Mouse (Mus musculus): ENCODE data around the gene Fam166a. TPM values are rescaled to one million over a fixed set of nuclear protein-coding genes. Genes with fewer than 3 reads are reported as not detected.

The Fam166a gene
- total RNA-seq, 2 experiments from 2014 or later = 0.69 TPM; not detected in 1

GRCm38 (mm10) chr2:25267241-25267640 is 48.7 kb downstream of the Fam166a start:
- no peak for DNase-seq (ENCODE audit: low spot score in 2 of 2)

- DNase-seq (ENCODE audit: low spot score in 2 of 2) = no peak
These were observed 49.3 kb downstream of the Fam166a start for GRCm38 (mm10) chr2:25267746-25268309.

Other genes with a start within 250 kb of the Fam166a start
- 10 to 100 TPM; 88.0 to 88.2 TPM for gene Mrpl41, start 243.6 kb upstream of the Fam166a start, total RNA-seq (2021)
- 10 to 100 TPM; 29.7 to 32.4 TPM for gene Pnpla7, start 242.7 kb upstream of the Fam166a start, total RNA-seq (2021)
- 100 to 1,000 TPM; 950 to 953 TPM for gene Nsmf, start 164.4 kb upstream of the Fam166a start, total RNA-seq (2021)
- not detected for gene Entpd8, start 138.4 kb upstream of the Fam166a start, total RNA-seq (2021)
- not detected for gene Noxa1, start 123.6 kb upstream of the Fam166a start, total RNA-seq (2021)
- 10 to 100 TPM; 19.5 to 21.0 TPM for gene Nrarp, start 38.0 kb upstream of the Fam166a start, total RNA-seq (2021)
- gene Tor4a, start 21.9 kb upstream of the Fam166a start, total RNA-seq (2021) = 1 to 10 TPM; 1.9 to 2.3 TPM
- 10 to 100 TPM; 56.7 to 60.0 TPM for gene Nelfb, start 7.3 kb upstream of the Fam166a start, total RNA-seq (2021)
- gene Stpg3, start 4.1 kb upstream of the Fam166a start, total RNA-seq (2021) = under 1 TPM; 0.18 to 0.25 TPM
- gene Tubb4b, start 6.0 kb downstream of the Fam166a start, total RNA-seq (2021) = 100 to 1,000 TPM; 277 to 310 TPM
- not detected for gene Slc34a3, start 15.6 kb downstream of the Fam166a start, total RNA-seq (2021)
- not detected for gene Rnf224, start 18.0 kb downstream of the Fam166a start, total RNA-seq (2021)
- 100 to 1,000 TPM; 237 to 250 TPM for gene Rnf208, start 23.5 kb downstream of the Fam166a start, total RNA-seq (2021)
- gene Cysrt1, start 23.7 kb downstream of the Fam166a start, total RNA-seq (2021) = not detected
- gene AL732309.1, start 28.1 kb downstream of the Fam166a start, total RNA-seq (2021) = 1 to 10 TPM; 3.8 to 3.9 TPM
- gene Tmem203, start 36.7 kb downstream of the Fam166a start, total RNA-seq (2021) = 10 to 100 TPM; 35.7 to 38.8 TPM
- 10 to 100 TPM; 21.2 to 23.1 TPM for gene Tprn, start 43.9 kb downstream of the Fam166a start, total RNA-seq (2021)
- gene Ssna1, start 53.7 kb downstream of the Fam166a start, total RNA-seq (2021) = 10 to 100 TPM; 62.5 to 66.2 TPM
- 10 to 100 TPM; 79.8 to 84.4 TPM for gene Anapc2, start 53.7 kb downstream of the Fam166a start, total RNA-seq (2021)
- not detected for gene Tmem210, start 69.4 kb downstream of the Fam166a start, total RNA-seq (2021)
- gene Lrrc26, start 71.2 kb downstream of the Fam166a start, total RNA-seq (2021) = not detected
- 100 to 1,000 TPM; 393 to 422 TPM for gene Grin1, start 100.4 kb downstream of the Fam166a start, total RNA-seq (2021)
- 10 to 100 TPM; 59.6 to 62.4 TPM for gene Man1b1, start 113.6 kb downstream of the Fam166a start, total RNA-seq (2021)
- gene Dpp7, start 137.6 kb downstream of the Fam166a start, total RNA-seq (2021) = 10 to 100 TPM; 35.4 to 36.7 TPM
- 10 to 100 TPM; 15.6 to 19.1 TPM for gene Uap1l1, start 146.9 kb downstream of the Fam166a start, total RNA-seq (2021)
- gene Sapcd2, start 153.6 kb downstream of the Fam166a start, total RNA-seq (2021) = 1 to 10 TPM; 3.2 to 4.1 TPM
- gene Entpd2, start 177.1 kb downstream of the Fam166a start, total RNA-seq (2021) = 10 to 100 TPM; 16.3 to 17.7 TPM
- gene Npdc1, start 180.6 kb downstream of the Fam166a start, total RNA-seq (2021) = 100 to 1,000 TPM; 426 to 435 TPM
- gene Fut7, start 204.5 kb downstream of the Fam166a start, total RNA-seq (2021) = under 1 TPM; 0.15 to 0.76 TPM
- 100 to 1,000 TPM; 173 to 176 TPM for gene Abca2, start 210.0 kb downstream of the Fam166a start, total RNA-seq (2021)
- 1 to 10 TPM in 1 of 2 experiments, under 1 TPM in 1; 0.66 to 1.0 TPM for gene Clic3, start 238.1 kb downstream of the Fam166a start, total RNA-seq (2021)
- 10 to 100 TPM; 56.7 to 61.3 TPM for gene Paxx, start 242.3 kb downstream of the Fam166a start, total RNA-seq (2021)

Measured in layer of hippocampus, adult 18-20 months (tissue).